Mouse (Mus musculus) forebrain, embryonic 14.5 days (tissue): Measurements from ENCODE around the gene Ush2a. TPM values are rescaled to one million over a fixed set of nuclear protein-coding genes. Genes with fewer than 3 reads are reported as not detected.
A peak's percentile ranks its signal among the peaks of the same experiment; 100 is the strongest.

Experiments used
- ATAC-seq: fragments of 200-750 bp; cut with Nextera tagmentation; 2 replicates; pipeline ENCODE4 v1.8.0; 2017; ENCODE audit warnings: mild to moderate bottlenecking, moderate library complexity
- DNase-seq: peaks from one replicate; pipeline ENCODE4 v3.0.0-alpha.2; 2015; ENCODE audit warnings: low spot score
- H3K27ac ChIP-seq: fragments of 300-500 bp; sonication (generic); 2 replicates; pipeline ENCODE4 v1.5.1; 2014; ENCODE audit warnings: low read depth, mild to moderate bottlenecking, control low read depth, low read length, moderate library complexity
- H3K27me3 ChIP-seq: fragments of 300-500 bp; sonication (generic); replicated peaks from 2 replicates; pipeline ENCODE4 v1.6.1; 2014; ENCODE audit warnings: low read length, control low read depth, mixed read lengths; ENCODE audit not compliant: control insufficient read depth, insufficient read depth
- H3K36me3 ChIP-seq: fragments of 300-500 bp; sonication (generic); 2 replicates; pipeline ENCODE4 v1.6.1; 2014; ENCODE audit warnings: low read length, control low read depth; ENCODE audit not compliant: control insufficient read depth, insufficient read depth
- H3K4me1 ChIP-seq: fragments of 300-500 bp; sonication (generic); 2 replicates; pipeline ENCODE4 v1.6.1; 2014; ENCODE audit warnings: antibody characterized with exemption, low read length, control low read depth; ENCODE audit not compliant: control insufficient read depth, insufficient read depth
- H3K4me2 ChIP-seq: fragments of 300-500 bp; sonication (generic); 2 replicates; pipeline ENCODE4 v1.6.1; 2014; ENCODE audit warnings: mild to moderate bottlenecking, control low read depth, low read length
- H3K4me3 ChIP-seq: fragments of 300-500 bp; sonication (generic); 2 replicates; pipeline ENCODE4 v1.5.1; 2014; ENCODE audit warnings: low read depth, low read length, control low read depth
- H3K9ac ChIP-seq: fragments of 300-500 bp; sonication (generic); 2 replicates; pipeline ENCODE4 v1.6.1; 2014; ENCODE audit warnings: mild to moderate bottlenecking, low read length, control low read depth, moderate library complexity
- H3K9me3 ChIP-seq: fragments of 300-500 bp; sonication (generic); replicated peaks from 2 replicates; pipeline ENCODE4 v1.6.1; 2016; ENCODE audit warnings: low read length, control low read depth, mixed read lengths; ENCODE audit not compliant: control insufficient read depth
- WGBS: fragments of 180-500 bp; shearing (Covaris S2); extraction: QIAGEN DNeasy Blood & Tissue Kit; methylation state at CpG from one replicate; pipeline ENCODE4 v1.1.7; 2014; 5-methylcytosine and 5-hydroxymethylcytosine counted together
- polyA plus RNA-seq: library from polyadenylated mRNA; unstranded; fragments of >200 nt; fragmentation: Nextera tagmentation; extraction: Ambion mirVana; gene quantifications from 2 replicates; pipeline ENCODE4 v1.2.1, GENCODE M21; 2014

The Ush2a gene
- polyA plus RNA-seq = 0.30 and 0.33 TPM in 2 replicates

DNA sequence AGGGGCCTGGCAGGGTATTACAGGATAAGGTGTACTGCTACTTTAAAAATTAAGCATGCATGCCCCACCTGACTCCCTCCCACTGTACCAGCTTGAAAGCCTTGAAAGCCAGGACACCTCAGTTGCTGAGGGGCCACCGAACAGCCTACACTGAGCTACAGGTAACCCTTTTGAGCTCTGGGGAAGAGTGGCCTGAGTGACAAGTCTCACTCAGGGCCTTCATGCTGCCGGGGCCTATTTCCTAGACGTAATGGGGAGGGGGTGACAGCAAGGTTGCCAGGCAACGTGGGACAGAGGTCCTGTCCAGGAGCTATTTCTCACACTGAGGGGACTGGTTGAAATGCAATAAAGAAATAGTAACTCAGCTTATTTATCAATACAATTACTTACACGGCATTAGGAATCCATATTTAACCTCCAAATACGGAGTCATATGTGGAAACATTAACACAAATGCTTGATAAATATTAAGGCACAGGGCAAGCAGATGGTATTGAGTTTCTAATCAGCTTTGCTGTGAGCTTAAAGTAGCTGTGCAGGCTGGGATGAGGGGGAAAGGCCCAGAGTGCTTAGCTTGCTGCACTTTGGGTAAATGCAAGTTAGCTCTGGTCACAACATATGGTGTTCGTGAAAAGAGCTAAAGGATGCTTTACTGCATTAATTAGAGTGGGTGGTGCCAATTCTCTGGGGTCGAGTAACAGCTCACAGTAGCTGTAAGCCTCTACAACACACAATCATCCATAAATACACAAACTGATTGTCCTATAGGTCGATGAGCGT lies at the start of gene Ush2a:
Ush2a (plus strand) TSS at position 121 of the 780 bp plus-strand sequence.
- DNase-seq (peak; percentile 60), ATAC-seq (peak; percentile 71; the same call in 1 of the 2 replicates)
- H3K9me3 ChIP-seq = no peaks in the 10 kb centered on the region
- no peaks in the 10 kb centered on the region for H3K36me3 ChIP-seq
- no peak within 1 kb of the TSS for H3K4me2 ChIP-seq
- 44% methylated on average over 10 of the region's 10 CpGs for WGBS
- H3K9ac ChIP-seq = no peak within 1 kb of the TSS
- H3K4me1 ChIP-seq = peaks cover 8% of the 10 kb centered on the region; the same call in 1 of the 2 replicates
- no peak within 1 kb of the TSS for H3K4me3 ChIP-seq
- 0 out of 2 replicates have a peak within 1 kb of the TSS, but pooled peaks have one; percentile 5 for H3K27ac ChIP-seq
- no peaks in the 10 kb centered on the region for H3K27me3 ChIP-seq

GRCm38 (mm10) chr1:188214885-188215611 lies 46.8 kb upstream of the Ush2a start:
- H3K4me2 ChIP-seq = no peak overlapping the region
- H3K9ac ChIP-seq = no peak overlapping the region
- WGBS = 48% methylated on average over 10 of the region's 10 CpGs
- DNase-seq = peak; percentile 5
- no peaks in the 10 kb centered on the region for H3K4me1 ChIP-seq
- H3K36me3 ChIP-seq = no peaks in the 10 kb centered on the region
- no peaks in the 10 kb centered on the region for H3K9me3 ChIP-seq
- no peak overlapping the region for H3K4me3 ChIP-seq
- no peak for ATAC-seq
- no peaks in the 10 kb centered on the region for H3K27me3 ChIP-seq
- no peak overlapping the region for H3K27ac ChIP-seq

DNA sequence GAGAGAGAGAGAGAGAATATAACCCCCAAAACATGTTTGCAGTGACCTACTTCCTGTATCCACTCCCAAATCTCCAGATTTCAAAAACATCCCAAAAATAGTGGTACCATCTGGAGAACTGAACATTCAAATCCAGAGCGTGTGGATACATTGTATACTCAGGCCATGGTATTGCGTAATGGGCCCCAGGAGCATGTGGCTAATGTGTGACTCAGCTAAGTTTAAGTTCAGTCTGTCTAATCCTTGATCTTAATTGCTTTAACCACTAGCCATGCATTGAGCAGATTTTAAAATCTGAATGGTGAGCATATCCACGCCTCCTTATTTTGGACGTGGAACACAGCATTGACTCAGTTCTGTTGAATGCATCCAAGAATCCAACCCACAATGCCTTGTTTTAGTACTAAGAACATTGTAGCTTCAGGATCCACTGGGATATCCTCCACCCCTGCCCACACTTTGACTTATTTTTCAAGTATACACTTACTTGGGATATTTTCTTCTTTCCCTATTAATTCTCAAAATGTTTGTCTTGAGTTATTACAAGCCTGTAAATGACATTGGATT lies 40.5 kb upstream of the Ush2a start:
- DNase-seq (no peak), ATAC-seq (no peak)
- Histone ChIP-seq H3K9me3 (no peaks in the 10 kb centered on the region), H3K27ac (no peak overlapping the region), H3K27me3 (no peaks in the 10 kb centered on the region), H3K4me1 (no peaks in the 10 kb centered on the region), H3K4me3 (no peak overlapping the region), H3K36me3 (no peaks in the 10 kb centered on the region), H3K4me2 (no peak overlapping the region), H3K9ac (no peak overlapping the region)
- WGBS = 78% methylated on average over 4 of the region's 4 CpGs

DNA sequence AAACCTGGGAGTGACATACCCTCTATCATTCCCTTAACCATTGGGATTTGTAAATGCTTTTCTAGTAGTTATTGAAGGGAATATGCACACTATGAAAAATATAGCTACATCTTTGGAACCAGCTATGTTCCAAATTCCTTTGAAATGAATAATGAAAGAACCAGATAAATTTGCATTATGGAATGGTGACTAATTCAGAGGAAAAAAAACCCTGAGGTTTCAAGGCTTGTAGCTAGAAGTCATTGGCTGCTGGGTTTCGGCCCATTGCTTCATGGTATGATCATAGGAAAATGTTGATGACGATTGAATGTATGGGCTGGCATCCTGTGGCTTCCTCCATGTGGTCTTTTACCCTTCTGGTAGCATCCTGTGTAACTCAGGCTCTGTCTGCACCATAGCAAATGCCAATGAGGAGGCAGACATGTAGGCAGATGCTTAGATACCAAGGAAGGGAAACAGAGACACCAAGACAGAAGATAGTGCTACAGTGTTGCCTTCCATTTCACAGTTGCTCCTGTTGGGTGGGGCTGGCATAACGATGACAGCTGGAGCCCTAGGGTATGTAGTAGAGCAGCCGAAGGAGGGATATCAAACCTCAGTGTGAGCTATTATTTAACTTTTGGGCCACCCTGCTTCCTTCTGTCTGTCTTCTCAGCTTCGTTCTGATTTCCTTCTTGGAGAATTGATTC lies 28.6 kb upstream of the Ush2a start:
- DNase-seq (no peak), ATAC-seq (no peak)
- Histone ChIP-seq H3K36me3 (no peaks in the 10 kb centered on the region), H3K4me3 (no peak overlapping the region), H3K9ac (no peak overlapping the region), H3K9me3 (no peaks in the 10 kb centered on the region), H3K27me3 (no peaks in the 10 kb centered on the region), H3K4me1 (no peaks in the 10 kb centered on the region), H3K27ac (no peak overlapping the region), H3K4me2 (no peak overlapping the region)
- WGBS = 92% methylated on average over 5 of the region's 5 CpGs

DNA sequence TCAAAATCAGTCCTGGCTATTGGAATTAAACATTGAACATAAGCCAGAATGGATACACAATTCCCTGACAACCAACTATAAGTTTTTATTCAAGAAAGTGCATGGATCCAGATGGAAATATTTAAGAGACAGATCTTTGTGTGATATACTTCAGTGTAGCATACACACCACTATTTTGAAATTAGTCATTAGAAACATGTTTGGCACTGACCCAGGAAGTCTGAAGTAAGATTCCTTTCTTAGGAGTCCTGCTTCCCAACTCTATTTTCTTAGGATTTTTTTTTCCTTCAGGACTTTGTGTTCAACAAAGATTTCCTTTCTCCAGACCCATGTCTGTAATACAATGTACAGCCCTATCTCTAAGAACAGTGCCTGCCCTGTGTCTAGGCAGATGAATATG lies 23.2 kb upstream of the Ush2a start:
- Histone ChIP-seq H3K4me3 (no peak overlapping the region), H3K4me2 (no peak overlapping the region), H3K9ac (no peak overlapping the region), H3K4me1 (no peaks in the 10 kb centered on the region), H3K27ac (no peak overlapping the region), H3K9me3 (no peaks in the 10 kb centered on the region), H3K36me3 (no peaks in the 10 kb centered on the region), H3K27me3 (no peaks in the 10 kb centered on the region)
- no peak for ATAC-seq
- DNase-seq = no peak

- no peaks in the 10 kb centered on the region for H3K4me1 ChIP-seq
- ATAC-seq (no peak), DNase-seq (no peak)
- H3K36me3 ChIP-seq = no peaks in the 10 kb centered on the region
- H3K4me2 ChIP-seq = no peak overlapping the region
- H3K27ac ChIP-seq = no peak overlapping the region
- no peaks in the 10 kb centered on the region for H3K27me3 ChIP-seq
- no peak overlapping the region for H3K4me3 ChIP-seq
- H3K9ac ChIP-seq = no peak overlapping the region
- H3K9me3 ChIP-seq = no peaks in the 10 kb centered on the region
- WGBS = 87% methylated on average over 10 of the region's 10 CpGs
Measured at GRCm38 (mm10) chr1:188241766-188242165, 20.1 kb upstream of the Ush2a start.

DNA sequence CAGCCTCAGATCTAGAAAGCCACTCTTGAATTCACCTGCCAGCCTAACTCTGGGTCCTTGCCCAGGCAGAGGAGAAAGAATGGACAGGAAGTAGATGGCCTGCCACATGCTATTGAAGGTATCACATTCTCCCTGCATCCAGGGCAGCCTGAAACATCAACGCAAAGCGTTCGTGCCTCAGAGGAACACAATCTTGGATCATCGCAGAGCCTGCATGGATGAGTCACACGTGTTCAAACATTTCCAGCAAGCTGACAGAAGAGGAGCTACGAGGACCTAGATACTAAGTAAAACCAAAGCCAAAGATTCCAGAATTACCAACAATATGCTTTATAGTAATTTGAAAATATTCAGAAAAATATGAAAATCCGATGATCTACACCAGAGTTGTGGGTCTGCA lies 4.3 kb upstream of the Ush2a start:
- Histone ChIP-seq H3K27ac (no peak overlapping the region), H3K36me3 (no peaks in the 10 kb centered on the region), H3K4me1 (peaks cover 7% of the 10 kb centered on the region; the same call in 1 of the 2 replicates), H3K4me2 (no peak overlapping the region), H3K27me3 (no peaks in the 10 kb centered on the region), H3K4me3 (no peak overlapping the region), H3K9me3 (no peaks in the 10 kb centered on the region), H3K9ac (no peak overlapping the region)
- ATAC-seq (no peak), DNase-seq (no peak)
- WGBS = 89% methylated on average over 7 of the region's 7 CpGs

- H3K27me3 ChIP-seq = no peaks in the 10 kb centered on the region
- ATAC-seq (peak; percentile 68; the same call in 1 of the 2 replicates), DNase-seq (peak; percentile 50)
- no peak overlapping the region for H3K4me2 ChIP-seq
- H3K4me3 ChIP-seq = no peak overlapping the region
- H3K9ac ChIP-seq = no peak overlapping the region
- WGBS = 56% methylated on average over 6 of the region's 6 CpGs
- no peaks in the 10 kb centered on the region for H3K36me3 ChIP-seq
- no peak overlapping the region for H3K27ac ChIP-seq
- no peaks in the 10 kb centered on the region for H3K9me3 ChIP-seq
- peaks cover 8% of the 10 kb centered on the region; the same call in 1 of the 2 replicates for H3K4me1 ChIP-seq
Measured at GRCm38 (mm10) chr1:188260259-188261107, 1.3 kb upstream of the Ush2a start.
